Mouse (Mus musculus) C2C12 (cell line): ENCODE data around the gene Cacna1c. TPM values are rescaled to one million over a fixed set of nuclear protein-coding genes. Genes with fewer than 3 reads are reported as not detected.

Source experiments
- H3K27me3 ChIP-seq: one replicate; pipeline ENCODE4 v1.6.1; 2011; ENCODE audit not compliant: control insufficient read depth, insufficient read depth, insufficient read length
- H3K36me3 ChIP-seq: one replicate; pipeline ENCODE4 v1.6.1; 2011; ENCODE audit not compliant: control insufficient read depth, insufficient read depth
- H3K4me3 ChIP-seq: one replicate; pipeline ENCODE4 v1.5.1; 2011; ENCODE audit warnings: mild to moderate bottlenecking, control low read depth; ENCODE audit not compliant: poor library complexity, insufficient read depth, severe bottlenecking
- H3K79me2 ChIP-seq: one replicate; pipeline ENCODE4 v1.6.1; 2011; ENCODE audit not compliant: control insufficient read depth, insufficient read depth
- H3K79me3 ChIP-seq: one replicate; pipeline ENCODE4 v1.6.1; 2011; ENCODE audit warnings: low read depth, control low read depth
- H3ac ChIP-seq: one replicate; pipeline ENCODE3; 2011; ENCODE audit warnings: low read depth; ENCODE audit not compliant: control insufficient read depth, insufficient read length
- CEBPB ChIP-seq: IDR thresholded peaks from one replicate; pipeline ENCODE4 v1.6.1; 2011; ENCODE audit warnings: low read depth, mild to moderate bottlenecking, control low read depth, moderate library complexity
- CTCF ChIP-seq: IDR thresholded peaks from one replicate; pipeline ENCODE4 v1.5.1; 2011; ENCODE audit not compliant: control insufficient read depth, insufficient read depth, insufficient read length
- FOSL1 ChIP-seq: IDR thresholded peaks from one replicate; pipeline ENCODE4 v1.8.0; 2011; ENCODE audit warnings: mild to moderate bottlenecking, low read length; ENCODE audit not compliant: poor library complexity, insufficient read depth, severe bottlenecking
- MAX ChIP-seq: IDR thresholded peaks from one replicate; pipeline ENCODE4 v1.6.1; 2011; ENCODE audit warnings: mild to moderate bottlenecking, control low read depth
- MYOD1 ChIP-seq: IDR thresholded peaks from one replicate; pipeline ENCODE4 v1.6.1; 2011; ENCODE audit warnings: low read depth; ENCODE audit not compliant: control insufficient read depth, insufficient read length
- MYOG ChIP-seq: IDR thresholded peaks from one replicate; pipeline ENCODE4 v1.6.1; 2011; ENCODE audit not compliant: control insufficient read depth, insufficient read length; ENCODE audit errors: extremely low read depth
- USF1 ChIP-seq: IDR thresholded peaks from one replicate; pipeline ENCODE4 v1.6.1; 2011; ENCODE audit warnings: low read depth, mild to moderate bottlenecking, control low read depth, moderate library complexity
- polyA plus RNA-seq: library from polyadenylated mRNA; unstranded; fragments of >200 nt; fragmentation: generic; extraction: Trizol; gene quantifications from one replicate; pipeline ENCODE4 v1.2.1, GENCODE M21; 2012; ENCODE audit warnings: missing spikeins

Cacna1c gene
- polyA plus RNA-seq, 1 experiment: not detected

DNA sequence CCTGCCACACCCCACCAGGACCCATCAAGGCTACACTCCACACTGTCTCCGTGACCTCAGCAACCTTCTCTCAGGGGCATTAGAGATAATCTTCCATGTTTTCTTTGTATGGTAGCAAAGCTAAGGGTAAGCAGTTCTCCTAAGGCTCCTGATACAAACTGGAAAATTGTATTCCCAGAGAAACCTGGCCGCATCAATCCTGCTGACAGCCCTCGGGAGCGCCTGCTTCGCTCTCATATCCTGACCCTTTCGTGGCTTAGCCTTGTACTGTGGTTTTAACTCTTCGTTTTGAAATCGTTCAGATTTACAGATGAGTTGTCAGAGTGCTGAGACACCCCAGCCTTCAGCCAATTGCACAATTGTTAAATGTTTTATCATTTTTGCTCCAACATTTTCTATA, 309.2 kb downstream of the Cacna1c start:
- no peak overlapping the region for H3ac ChIP-seq
- H3K27me3 ChIP-seq: peaks cover 2% of the 10 kb centered on the region
- H3K79me3 ChIP-seq: no peaks in the 10 kb centered on the region
- H3K36me3 ChIP-seq: no peaks in the 10 kb centered on the region
- TF ChIP-seq USF1 (no peak), MAX (no peak), MYOD1 (no peak), FOSL1 (no peak), CTCF (no peak), MYOG (no peak), CEBPB (no peak)
- no peak overlapping the region for H3K4me3 ChIP-seq
- H3K79me2 ChIP-seq: no peaks in the 10 kb centered on the region

DNA sequence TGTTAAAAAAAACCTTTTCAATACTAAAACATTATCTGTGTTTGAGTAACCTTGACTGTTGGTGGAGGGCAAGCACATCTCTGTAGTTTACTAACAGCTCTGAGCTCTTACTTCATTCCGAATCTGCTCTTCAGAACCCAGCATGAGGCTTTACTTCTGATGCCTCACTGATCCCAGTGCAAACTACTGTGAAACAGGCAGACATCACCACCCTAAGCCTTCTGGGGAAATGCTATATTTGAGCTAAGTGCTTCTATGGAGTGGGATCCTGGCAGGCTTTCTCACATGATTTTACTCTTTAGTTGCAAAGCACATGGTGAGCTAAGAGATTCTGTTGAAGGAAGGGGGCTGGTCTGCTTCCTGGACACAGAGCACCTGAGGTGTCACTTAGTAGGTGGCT, 311.3 kb downstream of the Cacna1c start:
- H3K79me2 ChIP-seq: no peaks in the 10 kb centered on the region
- H3K4me3 ChIP-seq: no peak overlapping the region
- H3ac ChIP-seq: no peak overlapping the region
- H3K27me3 ChIP-seq: no peaks in the 10 kb centered on the region
- no peak for TF ChIP-seq MYOG
- TF ChIP-seq MAX: no peak
- no peak for TF ChIP-seq USF1
- TF ChIP-seq MYOD1: no peak
- no peak for TF ChIP-seq FOSL1
- no peak for TF ChIP-seq CEBPB
- TF ChIP-seq CTCF: no peak
- H3K79me3 ChIP-seq: no peaks in the 10 kb centered on the region
- no peaks in the 10 kb centered on the region for H3K36me3 ChIP-seq

- TF ChIP-seq MYOG: no peak
- TF ChIP-seq USF1: peak; percentile 12
- no peak for TF ChIP-seq CEBPB
- TF ChIP-seq FOSL1: peak; percentile 20
- TF ChIP-seq MYOD1: no peak
- Histone ChIP-seq H3K79me2 (no peaks in the 10 kb centered on the region), H3K4me3 (no peak overlapping the region), H3ac (no peak overlapping the region), H3K27me3 (no peaks in the 10 kb centered on the region), H3K79me3 (no peaks in the 10 kb centered on the region), H3K36me3 (no peaks in the 10 kb centered on the region)
Measured at GRCm38 (mm10) chr6:118884073-118884551, 312.1 kb downstream of the Cacna1c start.

DNA sequence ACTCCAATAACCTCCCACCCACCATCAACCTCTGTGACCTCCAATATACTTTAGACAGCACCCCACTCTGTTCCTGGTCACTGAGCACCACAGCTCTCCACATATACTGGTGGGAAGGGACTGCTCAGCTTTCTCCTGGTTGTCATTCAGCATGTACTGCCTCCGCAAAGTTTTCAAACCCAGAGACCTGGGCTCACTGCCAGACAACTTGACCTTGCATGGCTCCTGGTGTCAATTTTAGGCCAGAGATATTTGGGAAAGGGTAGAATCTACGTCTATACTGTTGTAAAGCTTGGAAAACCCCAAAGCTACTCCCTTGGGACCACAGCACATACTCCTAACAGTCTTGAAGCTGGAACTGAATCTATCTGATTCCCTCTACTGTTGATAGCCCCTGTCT, 320.0 kb downstream of the Cacna1c start:
- no peak overlapping the region for H3ac ChIP-seq
- H3K27me3 ChIP-seq: peaks cover 11% of the 10 kb centered on the region
- no peaks in the 10 kb centered on the region for H3K79me2 ChIP-seq
- H3K79me3 ChIP-seq: no peaks in the 10 kb centered on the region
- TF ChIP-seq MAX (no peak), CEBPB (no peak), FOSL1 (no peak), CTCF (no peak)
- no peaks in the 10 kb centered on the region for H3K36me3 ChIP-seq
- no peak overlapping the region for H3K4me3 ChIP-seq

GRCm38 (mm10) chr6:118870241-118870841, 325.9 kb downstream of the Cacna1c start:
- Histone ChIP-seq H3K27me3 (peaks cover 33% of the 10 kb centered on the region), H3K36me3 (no peaks in the 10 kb centered on the region), H3K79me3 (no peaks in the 10 kb centered on the region), H3ac (no peak overlapping the region), H3K4me3 (no peak overlapping the region), H3K79me2 (no peaks in the 10 kb centered on the region)
- TF ChIP-seq CTCF: no peak
- no peak for TF ChIP-seq USF1
- no peak for TF ChIP-seq MYOG
- TF ChIP-seq FOSL1: no peak
- TF ChIP-seq MAX: no peak
- no peak for TF ChIP-seq MYOD1
- TF ChIP-seq CEBPB: no peak

- H3K4me3 ChIP-seq: no peak overlapping the region
- H3K27me3 ChIP-seq: peaks cover 26% of the 10 kb centered on the region
- H3K36me3 ChIP-seq: no peaks in the 10 kb centered on the region
- TF ChIP-seq FOSL1 (no peak), MAX (no peak), USF1 (no peak), CTCF (no peak), MYOG (no peak), CEBPB (no peak), MYOD1 (no peak)
- no peaks in the 10 kb centered on the region for H3K79me3 ChIP-seq
- H3K79me2 ChIP-seq: no peaks in the 10 kb centered on the region
- no peak overlapping the region for H3ac ChIP-seq
Measured at GRCm38 (mm10) chr6:118867384-118867783, 328.8 kb downstream of the Cacna1c start.
